Mouse (Mus musculus) layer of hippocampus, adult 18-20 months (tissue): Measurements from ENCODE around the gene Pnisr. TPM values are rescaled to one million over a fixed set of nuclear protein-coding genes. Genes with fewer than 3 reads are reported as not detected.

Experiments used
- DNase-seq, 2 experiments: peaks; one replicate each; pipeline ENCODE4 v3.0.0; 2022; ENCODE audit warnings: low spot score in 2 of 2
- long read RNA-seq: library from polyadenylated mRNA; stranded (forward); transcript quantifications from one replicate; pipeline ENCODE4 v2.0.0, GENCODE M21; 2021
- total RNA-seq, 2 experiments: library from RNA; stranded (reverse); gene quantifications; 2 replicates each; pipeline ENCODE4 v1.2.3; 2021

Pnisr gene
- total RNA-seq, result 100 to 1,000 TPM; 188 to 206 TPM
- long read RNA-seq, full-length matches to known transcripts, result 15 of 129 reads
- long read RNA-seq, partial matches to known transcripts, result 45 of 129 reads
- long read RNA-seq, other reads (novel, unspliced or antisense), result 69 of 129 reads

DNA sequence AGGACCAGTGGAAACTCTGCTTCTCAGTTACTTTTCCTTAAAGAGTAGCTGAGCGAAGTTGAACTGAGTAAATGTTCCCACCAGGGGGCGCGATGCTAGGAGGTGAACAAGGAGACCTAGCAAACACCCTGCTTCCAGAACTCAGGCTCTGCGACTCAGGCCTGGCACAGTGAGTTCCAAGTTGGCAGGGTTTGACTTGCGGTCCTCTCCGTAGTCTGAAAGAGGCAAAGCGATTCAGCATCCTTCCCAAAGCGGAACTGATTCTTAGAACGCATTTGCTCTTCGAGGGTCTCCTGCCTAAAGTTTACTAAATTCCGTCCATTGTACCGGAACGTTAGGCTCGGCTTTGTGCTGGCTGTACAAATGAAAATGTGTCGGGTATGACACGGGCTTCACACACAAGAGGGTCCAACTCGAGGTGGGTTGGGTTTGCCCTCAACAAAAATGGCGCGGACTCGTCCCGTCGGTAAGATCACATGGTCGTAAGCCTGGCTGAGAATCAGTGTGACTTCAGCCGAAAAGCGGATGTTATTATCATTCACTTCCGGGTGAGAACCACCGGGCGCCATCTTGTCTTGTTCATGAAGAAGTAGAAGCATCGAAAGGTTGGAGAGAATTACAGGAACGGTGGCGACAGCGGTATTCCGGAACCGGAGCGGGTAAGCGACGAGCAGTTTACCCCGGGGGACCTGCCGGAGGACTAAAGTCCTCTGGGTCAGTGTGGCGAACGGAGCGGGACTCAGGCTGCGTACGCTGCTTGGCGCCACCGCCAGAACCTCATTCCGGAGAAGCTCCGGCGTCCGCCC, at the start of gene Pnisr:
Pnisr (plus strand) TSS at position 103 of the 806 bp plus-strand sequence.
- DNase-seq, result peak; percentile 90 to 98

- DNase-seq, result no peak
These were observed 46.4 kb upstream of the Pnisr start for GRCm38 (mm10) chr4:21801013-21801412.

- DNase-seq, result no peak
These were observed 45.8 kb upstream of the Pnisr start for GRCm38 (mm10) chr4:21801620-21802019.

- DNase-seq, result no peak
These were observed 40.2 kb upstream of the Pnisr start for GRCm38 (mm10) chr4:21807204-21807603.

DNA sequence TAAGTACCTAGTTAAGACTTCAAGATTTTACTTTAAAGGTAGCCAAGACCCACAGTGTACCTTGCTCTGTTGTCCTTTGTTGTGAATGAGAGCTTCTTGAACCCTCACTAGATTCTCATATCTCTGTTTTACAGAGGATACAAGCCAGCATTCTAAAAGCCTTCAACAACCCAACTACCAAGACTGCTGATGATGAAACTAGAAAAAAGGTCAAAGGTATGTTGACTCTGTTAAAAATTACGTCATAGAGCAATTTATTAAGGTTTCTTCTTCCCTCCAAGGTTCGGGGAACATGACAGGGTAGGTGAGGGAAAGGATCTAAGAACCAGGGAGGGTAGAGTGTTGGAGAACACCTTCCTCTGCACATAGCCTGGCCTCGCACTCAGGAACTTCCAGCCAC, 36.8 kb upstream of the Pnisr start:
- DNase-seq, result no peak

DNA sequence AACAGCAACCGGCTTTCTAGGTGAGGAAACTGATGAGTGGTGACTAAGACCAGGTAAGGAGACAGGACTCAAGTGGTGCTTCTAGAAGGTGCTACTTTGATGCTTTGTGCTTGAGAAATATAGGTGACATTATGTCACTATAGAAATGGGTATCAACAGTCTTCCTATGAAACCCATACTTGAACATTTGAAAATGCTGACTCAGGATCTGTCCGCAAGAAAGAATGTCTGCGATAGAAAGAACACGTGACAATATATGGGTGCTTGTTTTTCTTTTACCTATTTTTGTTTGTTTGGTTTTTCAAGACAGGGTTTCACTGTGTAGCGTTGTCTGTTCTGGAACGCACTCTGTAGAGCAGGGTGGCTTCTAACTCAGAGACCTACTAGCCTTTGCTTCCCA, 34.7 kb upstream of the Pnisr start:
- DNase-seq, result no peak

- peak; percentile 18 to 66 for DNase-seq
These were observed 33.4 kb upstream of the Pnisr start for GRCm38 (mm10) chr4:21814029-21814428.

DNA sequence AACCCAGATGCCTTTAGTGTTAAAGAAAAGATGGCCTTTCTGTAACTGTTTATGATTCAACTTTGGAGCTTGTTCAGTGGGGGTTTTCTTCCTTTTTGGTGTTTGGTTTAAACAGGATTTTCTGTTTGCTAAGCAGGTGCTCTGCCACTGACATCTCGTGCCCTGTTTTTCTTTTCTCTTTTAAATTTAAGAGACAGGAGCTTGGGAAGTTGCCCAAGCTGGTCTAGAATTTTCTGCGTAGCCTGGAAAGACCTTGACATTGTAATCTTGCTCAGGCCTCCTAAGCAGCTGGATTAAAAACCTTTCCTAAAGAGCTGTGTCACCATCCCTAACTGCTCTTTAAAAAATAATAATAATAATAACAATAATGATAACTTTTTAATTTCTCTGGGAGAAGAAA, 20.8 kb upstream of the Pnisr start:
- no peak for DNase-seq

DNA sequence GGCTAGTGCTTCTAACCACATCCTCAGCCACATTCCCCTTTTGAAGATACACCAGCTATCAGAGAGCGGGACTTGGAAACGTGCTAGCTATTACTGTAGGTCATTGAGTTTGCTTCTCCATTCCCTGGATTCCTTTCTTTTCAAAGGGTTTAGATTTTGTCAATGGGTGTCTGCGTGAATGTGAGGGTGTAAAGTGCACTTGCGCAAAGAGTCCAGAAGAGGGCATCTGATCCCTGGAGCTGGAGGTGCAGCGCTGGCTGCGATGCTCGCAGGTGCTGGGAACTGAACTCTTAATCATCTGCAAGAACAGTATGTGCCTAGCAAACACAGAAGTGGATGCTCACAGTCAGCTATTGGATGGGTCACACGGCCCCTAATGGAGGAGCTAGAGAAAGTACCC, 14.5 kb upstream of the Pnisr start:
- no peak for DNase-seq

DNA sequence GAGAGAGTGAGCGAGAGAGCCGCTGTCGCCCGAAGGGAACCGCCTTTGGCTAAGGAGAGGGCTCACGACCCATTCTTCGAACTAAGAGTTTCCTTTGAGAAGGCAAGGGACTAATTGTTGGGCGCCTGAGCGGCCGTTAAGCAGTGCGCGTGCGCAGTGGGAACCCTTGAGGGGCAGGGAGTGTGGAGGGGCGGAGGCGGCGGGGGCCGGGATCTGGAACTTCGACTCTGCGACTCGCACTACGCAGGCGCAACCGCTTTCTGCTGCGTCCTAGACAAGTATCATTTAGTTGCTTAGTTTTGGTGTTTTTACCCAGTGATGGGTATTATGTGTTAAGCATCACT, 876 bp downstream of the Pnisr start:
- DNase-seq, result peak; percentile 82 to 92

DNA sequence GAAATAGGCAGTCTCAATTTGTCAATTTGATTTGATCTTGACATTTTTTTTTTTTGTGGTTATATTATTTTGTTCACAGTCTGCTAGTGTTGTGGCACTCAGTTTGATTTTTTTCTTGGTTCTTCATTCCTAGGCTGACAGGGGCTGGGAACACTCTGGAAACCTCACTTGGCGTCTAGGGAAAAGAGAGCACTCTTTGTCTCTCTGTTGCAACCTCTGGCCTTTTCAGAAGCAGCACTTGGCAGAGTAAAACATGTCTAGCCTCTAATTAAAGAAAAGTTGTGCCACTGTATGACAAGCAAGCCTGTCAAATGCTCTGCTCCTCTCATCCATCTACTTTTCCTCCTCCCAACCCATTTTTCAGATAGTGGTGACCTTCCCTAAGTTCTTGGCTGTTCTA, 10.1 kb downstream of the Pnisr start:
- DNase-seq, result no peak

DNA sequence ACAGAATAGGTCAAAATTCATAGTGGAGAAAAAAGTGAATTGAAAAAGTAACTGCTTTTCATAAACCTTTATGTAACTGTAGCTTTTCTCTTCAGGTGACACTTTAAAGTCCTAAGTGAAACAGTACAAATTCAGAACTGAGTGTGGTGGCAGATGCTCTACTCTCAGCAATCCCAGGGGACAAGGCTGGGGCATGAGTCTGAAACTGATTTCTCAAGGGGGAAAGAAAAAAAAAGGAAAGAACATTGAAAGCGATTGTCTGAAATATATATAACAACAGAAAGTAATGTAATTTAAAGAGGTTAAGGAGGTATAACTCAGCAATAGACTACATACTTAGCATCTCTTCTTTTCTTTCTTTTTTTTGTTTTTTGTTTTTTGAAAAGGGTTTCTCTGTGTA, 17.8 kb downstream of the Pnisr start:
- no peak for DNase-seq

DNA sequence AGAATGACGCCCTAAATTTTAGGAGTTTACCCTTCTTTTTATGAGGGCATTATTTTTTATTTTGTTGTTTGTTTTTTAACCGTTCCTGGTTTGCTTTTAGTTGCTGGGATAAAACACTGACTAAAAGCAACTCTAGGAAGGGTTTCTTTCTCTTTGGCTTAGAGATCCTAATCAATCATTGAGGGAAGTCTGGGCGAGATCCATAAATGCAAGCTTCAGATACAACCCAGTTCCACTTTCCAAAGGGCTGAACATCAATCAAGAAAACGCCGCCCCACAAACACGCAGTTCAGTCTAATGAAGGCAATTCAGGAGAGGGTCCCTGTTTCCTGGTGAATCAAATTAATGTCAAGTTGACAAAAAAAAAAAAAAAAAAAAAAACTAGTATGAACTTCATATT, 31.4 kb downstream of the Pnisr start:
- DNase-seq, result no peak

DNA sequence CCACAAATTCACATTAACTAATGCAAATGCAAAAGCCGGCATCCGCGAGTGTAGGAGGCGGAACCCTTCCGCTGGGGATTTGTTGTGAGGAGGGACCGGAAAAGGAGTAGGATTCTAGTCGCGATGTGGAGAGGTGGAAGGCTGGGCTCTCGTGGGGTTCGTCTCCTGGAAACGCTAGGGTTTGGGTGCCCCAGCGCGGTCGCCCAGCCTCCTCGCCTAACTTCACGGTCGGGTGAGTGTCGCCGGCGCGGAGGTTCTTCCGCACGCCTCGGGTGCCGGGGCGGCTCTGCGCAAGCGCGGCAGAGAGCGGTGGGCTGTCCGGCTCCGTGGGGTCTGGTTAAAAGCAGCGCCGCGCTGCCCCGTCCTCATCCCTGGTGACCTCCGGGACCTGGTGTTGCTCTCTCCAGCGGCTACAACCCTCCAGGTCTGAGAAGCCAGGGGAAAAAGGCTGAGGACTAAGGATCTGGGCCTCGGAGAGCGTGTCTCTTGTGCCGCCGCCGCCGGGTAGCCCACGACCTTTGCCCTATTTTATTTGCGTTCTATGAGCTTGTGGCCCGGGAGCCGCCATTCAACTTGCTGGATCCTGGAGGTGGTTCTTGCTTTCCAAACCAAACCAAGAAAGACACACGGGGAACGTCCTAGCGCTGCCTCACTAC, 32.3 kb downstream of the Pnisr start, which contains the start of gene Coq3:
Coq3 (plus strand) TSS at position 109 of the 656 bp plus-strand sequence.
- peak; percentile 88 to 93 for DNase-seq

DNA sequence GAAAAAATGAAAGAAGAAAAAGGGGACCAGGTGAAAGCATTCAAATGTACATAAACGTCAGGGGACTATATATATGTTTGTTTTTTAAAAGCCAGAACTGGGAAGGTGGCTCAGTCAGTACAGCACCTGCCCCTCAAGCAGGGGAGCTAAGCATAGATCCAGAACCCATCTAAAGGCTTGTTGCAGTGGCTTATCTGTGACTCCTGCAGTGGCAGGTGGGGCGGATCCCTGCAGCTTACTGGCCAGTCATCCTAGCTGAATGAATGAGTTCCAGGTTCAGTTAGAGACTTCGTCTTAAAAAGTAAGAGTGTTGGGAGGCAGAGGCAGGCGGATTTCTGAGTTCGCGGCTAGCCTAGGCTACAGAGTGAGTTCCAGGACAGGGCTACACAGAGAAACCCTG, 35.4 kb downstream of the Pnisr start:
- DNase-seq, result no peak

GRCm38 (mm10) chr4:21885831-21886230, 38.4 kb downstream of the Pnisr start:
- no peak for DNase-seq

Other genes starting within 250 kb of the Pnisr start
- not detected for gene Prdm13, start 161.6 kb upstream of the Pnisr start, total RNA-seq
- 10 to 100 TPM; 33.0 to 40.3 TPM for gene Ccnc, start 119.9 kb upstream of the Pnisr start, total RNA-seq
- 10 to 100 TPM; 50.6 to 57.0 TPM for gene Usp45, start 80.4 kb upstream of the Pnisr start, total RNA-seq
- 10 to 100 TPM; 23.8 to 24.6 TPM for gene Tstd3, start 80.4 kb upstream of the Pnisr start, total RNA-seq
- gene Coq3, start 32.1 kb downstream of the Pnisr start, total RNA-seq, result 10 to 100 TPM; 11.0 to 12.2 TPM
- gene Faxc, start 83.7 kb downstream of the Pnisr start, total RNA-seq, result 10 to 100 TPM; 47.8 to 49.8 TPM